Mouse (Mus musculus) midbrain, embryonic 11.5 days (tissue): Measurements from ENCODE around the gene Rab6b. TPM values are rescaled to one million over a fixed set of nuclear protein-coding genes. Genes with fewer than 3 reads are reported as not detected.

Source experiments
- ATAC-seq: fragments of 200-750 bp; cut with Nextera tagmentation; 2 replicates; pipeline ENCODE4 v1.8.0; 2017; ENCODE audit warnings: moderate TSS enrichment, moderate library complexity; ENCODE audit not compliant: low FRiP score
- DNase-seq: peaks from one replicate; pipeline ENCODE4 v3.0.0; 2015; ENCODE audit warnings: low spot score; ENCODE audit errors: missing footprints
- H3K27ac ChIP-seq: fragments of 300-500 bp; sonication (generic); 2 replicates; pipeline ENCODE4 v1.5.1; 2014; ENCODE audit warnings: low read depth, low read length
- H3K27me3 ChIP-seq: fragments of 300-500 bp; sonication (generic); 2 replicates; pipeline ENCODE4 v1.6.1; 2014; ENCODE audit warnings: mild to moderate bottlenecking, low read length, moderate library complexity, mixed read lengths; ENCODE audit not compliant: control insufficient read depth, insufficient read depth
- H3K36me3 ChIP-seq: fragments of 300-500 bp; sonication (generic); 2 replicates; pipeline ENCODE4 v1.6.1; 2014; ENCODE audit warnings: mild to moderate bottlenecking, low read length, moderate library complexity, mixed read lengths; ENCODE audit not compliant: control insufficient read depth, insufficient read depth
- H3K4me1 ChIP-seq: fragments of 300-500 bp; sonication (generic); 2 replicates; pipeline ENCODE4 v1.6.1; 2014; ENCODE audit warnings: low read length; ENCODE audit not compliant: control insufficient read depth, insufficient read depth
- H3K4me2 ChIP-seq: fragments of 300-500 bp; sonication (generic); 2 replicates; pipeline ENCODE4 v1.6.1; 2014; ENCODE audit warnings: mild to moderate bottlenecking, moderate library complexity
- H3K4me3 ChIP-seq: fragments of 300-500 bp; sonication (generic); 2 replicates; pipeline ENCODE4 v1.5.1; 2014; ENCODE audit warnings: low read depth, low read length
- H3K9ac ChIP-seq: fragments of 300-500 bp; sonication (generic); 2 replicates; pipeline ENCODE4 v1.6.1; 2014; ENCODE audit warnings: low read length
- H3K9me3 ChIP-seq: fragments of 300-500 bp; sonication (generic); 2 replicates; pipeline ENCODE4 v1.6.1; 2016; ENCODE audit warnings: low read length; ENCODE audit not compliant: control insufficient read depth
- WGBS: fragments of 180-500 bp; shearing (Covaris S2); extraction: QIAGEN DNeasy Blood & Tissue Kit; methylation state at CpG from one replicate; pipeline ENCODE4 v1.1.7; 2014; 5-methylcytosine and 5-hydroxymethylcytosine counted together
- polyA plus RNA-seq: library from polyadenylated mRNA; unstranded; fragments of >200 nt; fragmentation: Nextera tagmentation; extraction: Ambion mirVana; gene quantifications from 2 replicates; pipeline ENCODE4 v1.2.1, GENCODE M21; 2014

The Rab6b gene
- polyA plus RNA-seq, 1 experiment from 2014 or later = 16.5 TPM

DNA sequence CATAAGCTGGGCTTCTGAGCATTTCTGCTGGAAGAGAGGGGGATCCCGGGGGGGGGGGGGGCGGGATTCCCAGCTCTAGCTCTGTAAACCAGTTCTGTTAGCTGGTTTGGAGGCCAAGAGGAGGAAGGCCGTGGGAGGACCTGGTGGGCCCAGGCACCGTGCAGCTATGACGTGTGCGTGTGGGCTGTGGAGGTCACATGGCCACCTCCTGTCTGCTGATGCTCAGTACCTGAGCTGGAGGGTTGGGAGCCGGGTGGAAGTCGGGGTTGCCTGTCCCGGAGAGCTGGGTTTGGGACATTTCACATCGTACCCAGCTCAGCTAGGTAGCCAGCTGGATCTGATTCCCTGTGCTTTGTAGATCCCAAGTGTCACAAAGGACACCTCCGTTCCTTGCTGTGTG is 1.8 kb downstream of the Rab6b start:
- H3K27ac ChIP-seq = no peak overlapping the region
- 35% methylated on average over 11 of the region's 11 CpGs for WGBS
- peaks cover 32% of the 10 kb centered on the region for H3K4me1 ChIP-seq
- peak overlapping the region; percentile 81; the same call in 1 of the 2 replicates for H3K9ac ChIP-seq
- peak overlapping the region; percentile 93 for H3K4me2 ChIP-seq
- H3K4me3 ChIP-seq = peak overlapping the region; percentile 77
- DNase-seq (no peak), ATAC-seq (no peak)
- H3K36me3 ChIP-seq = no peaks in the 10 kb centered on the region
- peaks cover 4% of the 10 kb centered on the region; the same call in 1 of the 2 replicates for H3K27me3 ChIP-seq
- H3K9me3 ChIP-seq = no peaks in the 10 kb centered on the region

DNA sequence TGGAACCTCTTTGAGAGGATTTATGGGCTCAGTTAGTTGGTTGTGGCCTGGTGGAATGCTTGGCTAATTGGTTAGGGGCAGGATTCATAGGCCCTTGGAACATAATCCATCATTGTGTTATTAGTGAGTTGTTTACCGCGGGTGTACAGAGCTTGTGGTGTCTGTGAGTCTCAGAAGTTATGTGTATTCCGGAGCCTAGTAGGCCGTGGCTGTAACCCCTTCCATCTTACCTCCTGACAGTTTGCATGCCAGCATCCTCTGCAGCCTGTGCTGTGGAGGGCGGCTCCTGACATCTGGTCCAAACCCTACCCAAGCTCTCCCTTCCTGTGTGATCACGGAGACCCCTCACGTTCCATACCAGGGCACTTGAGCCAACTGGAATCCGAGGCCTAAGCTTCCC is 2.7 kb downstream of the Rab6b start:
- ATAC-seq = no peak
- Histone ChIP-seq H3K27me3 (peaks cover 4% of the 10 kb centered on the region; the same call in 1 of the 2 replicates), H3K4me3 (no peak overlapping the region), H3K27ac (no peak overlapping the region), H3K9me3 (no peaks in the 10 kb centered on the region), H3K4me1 (peaks cover 29% of the 10 kb centered on the region), H3K4me2 (no peak overlapping the region), H3K9ac (no peak overlapping the region), H3K36me3 (no peaks in the 10 kb centered on the region)
- WGBS = 83% methylated on average over 8 of the region's 8 CpGs
- DNase-seq = no peak

DNA sequence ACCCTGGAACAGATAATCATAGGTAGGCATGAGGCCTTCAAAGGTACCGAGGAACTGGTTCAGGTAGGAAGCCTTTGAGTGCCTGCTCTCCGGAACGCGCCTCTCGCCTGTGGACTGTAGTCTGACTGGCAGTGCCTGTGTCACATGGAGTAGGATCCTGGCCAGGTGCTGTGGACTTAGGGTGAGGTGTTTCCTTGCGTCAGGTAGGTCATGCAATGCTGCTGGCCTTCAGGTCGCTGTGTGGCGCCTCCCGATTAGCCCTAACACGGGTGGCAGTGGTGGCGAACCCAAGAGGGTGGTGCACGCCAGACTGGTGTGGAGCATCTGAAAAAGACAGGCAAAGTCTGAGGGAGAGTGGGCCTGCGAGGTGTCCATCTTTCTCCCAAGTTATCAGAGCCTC is 3.3 kb downstream of the Rab6b start:
- Histone ChIP-seq H3K4me1 (peaks cover 34% of the 10 kb centered on the region), H3K4me2 (no peak overlapping the region), H3K9ac (no peak overlapping the region), H3K9me3 (no peaks in the 10 kb centered on the region), H3K4me3 (no peak overlapping the region), H3K27ac (no peak overlapping the region), H3K27me3 (peaks cover 2% of the 10 kb centered on the region; the same call in 1 of the 2 replicates), H3K36me3 (no peaks in the 10 kb centered on the region)
- WGBS = 89% methylated on average over 13 of the region's 13 CpGs
- no peak for DNase-seq
- no peak for ATAC-seq

DNA sequence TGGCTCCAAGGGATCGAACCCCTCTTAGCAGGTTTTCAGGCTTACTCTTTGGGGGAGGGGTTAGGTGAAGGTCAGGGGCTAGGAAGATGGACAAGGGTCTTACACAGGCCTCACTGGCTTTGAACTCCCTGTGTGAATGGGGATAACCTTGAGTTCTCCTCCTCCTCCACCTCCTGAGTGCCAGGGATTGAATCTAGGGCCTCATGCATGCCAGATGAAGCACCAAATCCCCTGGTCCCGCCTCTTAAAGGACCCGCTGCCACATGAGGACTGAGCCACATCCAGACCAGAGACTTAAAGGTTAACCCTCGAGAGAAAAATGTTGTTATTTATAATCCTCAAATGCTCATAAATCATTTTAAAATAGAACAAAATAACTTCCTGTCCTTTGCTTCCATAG is 5.4 kb downstream of the Rab6b start:
- Histone ChIP-seq H3K9me3 (no peaks in the 10 kb centered on the region), H3K4me2 (no peak overlapping the region), H3K27ac (peak overlapping the region; percentile 25; the same call in 1 of the 2 replicates), H3K36me3 (no peaks in the 10 kb centered on the region), H3K27me3 (no peaks in the 10 kb centered on the region), H3K4me3 (no peak overlapping the region), H3K4me1 (peaks cover 26% of the 10 kb centered on the region), H3K9ac (no peak overlapping the region)
- WGBS = 76% methylated on average over 4 of the region's 4 CpGs
- no peak for DNase-seq
- no peak for ATAC-seq

GRCm38 (mm10) chr9:103117495-103117894 is 5.9 kb downstream of the Rab6b start:
- peak; percentile 88 for DNase-seq
- Histone ChIP-seq H3K27ac (peak overlapping the region; percentile 25; the same call in 1 of the 2 replicates), H3K4me3 (no peak overlapping the region), H3K4me2 (no peak overlapping the region), H3K4me1 (peaks cover 25% of the 10 kb centered on the region), H3K9me3 (no peaks in the 10 kb centered on the region), H3K9ac (no peak overlapping the region), H3K27me3 (no peaks in the 10 kb centered on the region), H3K36me3 (no peaks in the 10 kb centered on the region)
- ATAC-seq = peak; percentile 63
- WGBS = 40% methylated on average over 5 of the region's 5 CpGs

DNA sequence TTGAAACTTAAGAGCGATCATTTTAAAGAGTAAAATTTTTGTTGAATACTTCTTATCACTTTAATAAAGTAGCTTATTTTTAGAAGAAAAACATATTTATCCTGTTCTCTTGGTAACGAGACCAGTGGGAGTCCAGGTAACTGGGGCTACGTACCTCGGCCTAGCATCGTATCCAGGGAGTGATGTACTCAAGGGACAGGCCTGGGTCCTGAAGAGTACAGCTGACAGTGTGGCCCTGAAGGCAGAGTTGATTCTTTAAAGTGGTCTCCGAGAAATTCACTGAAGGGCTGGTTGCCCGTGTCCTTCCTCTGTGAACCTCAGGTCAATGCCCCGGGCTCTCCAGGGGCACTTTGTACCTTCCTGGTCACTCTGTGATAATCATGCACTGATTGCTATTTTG is 6.4 kb downstream of the Rab6b start:
- peaks cover 20% of the 10 kb centered on the region for H3K4me1 ChIP-seq
- no peaks in the 10 kb centered on the region for H3K9me3 ChIP-seq
- no peaks in the 10 kb centered on the region for H3K36me3 ChIP-seq
- 80% methylated on average over 8 of the region's 8 CpGs for WGBS
- H3K4me3 ChIP-seq = no peak overlapping the region
- DNase-seq = no peak
- H3K9ac ChIP-seq = no peak overlapping the region
- ATAC-seq = no peak
- H3K27me3 ChIP-seq = no peaks in the 10 kb centered on the region
- H3K4me2 ChIP-seq = no peak overlapping the region
- H3K27ac ChIP-seq = no peak overlapping the region

GRCm38 (mm10) chr9:103118651-103119275 is 7.2 kb downstream of the Rab6b start:
- H3K36me3 ChIP-seq = no peaks in the 10 kb centered on the region

GRCm38 (mm10) chr9:103119781-103120180 is 8.2 kb downstream of the Rab6b start:
- no peaks in the 10 kb centered on the region for H3K36me3 ChIP-seq
- no peak for DNase-seq
- no peak overlapping the region for H3K4me2 ChIP-seq
- peaks cover 13% of the 10 kb centered on the region for H3K4me1 ChIP-seq
- H3K4me3 ChIP-seq = no peak overlapping the region
- ATAC-seq = no peak
- H3K27ac ChIP-seq = no peak overlapping the region
- WGBS = 85% methylated on average over 9 of the region's 9 CpGs
- no peaks in the 10 kb centered on the region for H3K27me3 ChIP-seq
- no peak overlapping the region for H3K9ac ChIP-seq
- no peaks in the 10 kb centered on the region for H3K9me3 ChIP-seq

More at GRCm38 (mm10) chr9:103118651-103119275, 7.2 kb downstream of the Rab6b start:
- Histone ChIP-seq H3K9ac (no peak overlapping the region), H3K4me1 (peaks cover 16% of the 10 kb centered on the region), H3K9me3 (no peaks in the 10 kb centered on the region), H3K4me2 (no peak overlapping the region), H3K27ac (no peak overlapping the region), H3K27me3 (no peaks in the 10 kb centered on the region), H3K4me3 (no peak overlapping the region)
- ATAC-seq (no peak), DNase-seq (no peak)
- WGBS = 91% methylated on average over 5 of the region's 5 CpGs

DNA sequence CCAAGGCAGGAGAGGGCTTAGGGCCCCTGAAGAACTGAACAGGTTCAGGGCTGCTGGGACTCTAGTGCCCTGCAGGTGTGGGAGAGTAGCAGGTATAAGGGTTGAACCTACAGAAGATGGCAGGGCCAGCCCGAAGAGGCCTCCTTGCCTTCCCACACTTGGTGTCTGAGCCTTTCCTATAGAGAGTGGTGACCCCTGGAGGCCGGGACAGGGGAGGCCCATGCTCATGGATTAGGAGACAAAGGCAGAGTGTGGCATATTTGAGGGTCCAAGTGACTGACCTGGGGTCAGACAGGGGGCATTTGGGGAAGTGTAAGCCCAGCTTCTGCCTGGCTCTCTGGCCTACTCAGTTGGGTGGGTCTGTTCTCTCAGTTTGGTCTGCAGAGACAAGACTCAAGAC is 8.6 kb downstream of the Rab6b start:
- Histone ChIP-seq H3K9ac (no peak overlapping the region), H3K4me2 (no peak overlapping the region), H3K27me3 (no peaks in the 10 kb centered on the region), H3K9me3 (no peaks in the 10 kb centered on the region), H3K4me1 (peaks cover 13% of the 10 kb centered on the region), H3K27ac (no peak overlapping the region), H3K4me3 (no peak overlapping the region), H3K36me3 (no peaks in the 10 kb centered on the region)
- ATAC-seq (no peak), DNase-seq (no peak)
- WGBS = 48% methylated on average over 2 of the region's 2 CpGs
